Mouse (Mus musculus): ENCODE measurements around the gene Mks1. TPM values are rescaled to one million over a fixed set of nuclear protein-coding genes. Genes with fewer than 3 reads are reported as not detected.

Mks1 gene
- 2.6 and 2.7 TPM in 2 replicates for polyA plus RNA-seq (2021; fragmentation: Nextera tagmentation)
- long read RNA-seq, experiment 1, transcript Mks1-201 (18 exons, 2,499 nt): major isoform, 6 of 7 reads
- long read RNA-seq, experiment 1, partial matches to known transcripts: 0 of 7 reads
- long read RNA-seq, experiment 1, other reads (novel, unspliced or antisense): 0 of 7 reads
- long read RNA-seq, experiment 2, transcript Mks1-201 (18 exons, 2,499 nt): major isoform, 16 of 20 reads
- long read RNA-seq, experiment 2, partial matches to known transcripts: 1 of 20 reads
- long read RNA-seq, experiment 2, other reads (novel, unspliced or antisense): 3 of 20 reads

GRCm38 (mm10) chr11:87852690-87853596 lies at the start of gene Mks1:
TSS of gene Mks1 (plus strand) at chr11:87853215.

GRCm38 (mm10) chr11:87828239-87828900 lies 24.6 kb upstream of the Mks1 start, which contains the start of gene Lpo:
TSS of gene Lpo (minus strand) at chr11:87828289.

GRCm38 (mm10) chr11:87875436-87875835 lies 22.4 kb downstream of the Mks1 start, which contains the start of gene Epx:
TSS of gene Epx (minus strand) at chr11:87875536.

GRCm38 (mm10) chr11:87892168-87892567 lies 39.2 kb downstream of the Mks1 start, which contains the start of gene Olfr462:
TSS of gene Olfr462 (minus strand) at chr11:87892268.

GRCm38 (mm10) chr11:87897287-87897686 lies 44.3 kb downstream of the Mks1 start, which contains the start of gene Olfr463:
TSS of gene Olfr463 (minus strand) at chr11:87897387.

Other genes starting within 250 kb of the Mks1 start
- 0.09 and 0.10 TPM in 2 replicates for gene Hsf5, start 236.1 kb upstream of the Mks1 start, polyA plus RNA-seq (2021; fragmentation: Nextera tagmentation)
- 0.70 and 1.2 TPM in 2 replicates for gene Rnf43, start 190.5 kb upstream of the Mks1 start, polyA plus RNA-seq (2021; fragmentation: Nextera tagmentation)
- gene Supt4a, start 115.7 kb upstream of the Mks1 start, polyA plus RNA-seq (2021; fragmentation: Nextera tagmentation): 231 and 250 TPM in 2 replicates
- gene Tspoap1, start 92.7 kb upstream of the Mks1 start, polyA plus RNA-seq (2021; fragmentation: Nextera tagmentation): 5.9 and 6.1 TPM in 2 replicates
- gene Mpo, start 59.6 kb upstream of the Mks1 start, polyA plus RNA-seq (2021; fragmentation: Nextera tagmentation): 0.18 and 0.24 TPM in 2 replicates
- gene Lpo, start 24.9 kb upstream of the Mks1 start, polyA plus RNA-seq (2021; fragmentation: Nextera tagmentation): 0.59 and 0.65 TPM in 2 replicates
- 0.21 and 0.39 TPM in 2 replicates for gene Epx, start 22.3 kb downstream of the Mks1 start, polyA plus RNA-seq (2021; fragmentation: Nextera tagmentation)
- not detected in 2 replicates for gene Olfr462, start 39.1 kb downstream of the Mks1 start, polyA plus RNA-seq (2021; fragmentation: Nextera tagmentation)
- not detected in 2 replicates for gene Olfr463, start 44.2 kb downstream of the Mks1 start, polyA plus RNA-seq (2021; fragmentation: Nextera tagmentation)
- gene Olfr464, start 67.8 kb downstream of the Mks1 start, polyA plus RNA-seq (2021; fragmentation: Nextera tagmentation): 0.14 TPM in 1 of 2 replicates, not detected in the other
- 20.3 and 22.7 TPM in 2 replicates for gene Dynll2, start 134.3 kb downstream of the Mks1 start, polyA plus RNA-seq (2021; fragmentation: Nextera tagmentation)
- 11.2 and 13.7 TPM in 2 replicates for gene Srsf1, start 194.2 kb downstream of the Mks1 start, polyA plus RNA-seq (2021; fragmentation: Nextera tagmentation)
- 10.3 and 11.3 TPM in 2 replicates for gene Vezf1, start 215.1 kb downstream of the Mks1 start, polyA plus RNA-seq (2021; fragmentation: Nextera tagmentation)
- gene Cuedc1, start 244.8 kb downstream of the Mks1 start, polyA plus RNA-seq (2021; fragmentation: Nextera tagmentation): 4.2 TPM in 2 replicates

Data from layer of hippocampus, adult 6 months (tissue).